Mouse (Mus musculus) brain, adult 2 months (tissue): ENCODE measurements around the gene Samd8.

Experiments
- DNase-seq: peaks from one replicate; pipeline ENCODE4 v3.0.0; 2011; ENCODE audit warnings: low read depth, low spot score

The Samd8 gene

DNA sequence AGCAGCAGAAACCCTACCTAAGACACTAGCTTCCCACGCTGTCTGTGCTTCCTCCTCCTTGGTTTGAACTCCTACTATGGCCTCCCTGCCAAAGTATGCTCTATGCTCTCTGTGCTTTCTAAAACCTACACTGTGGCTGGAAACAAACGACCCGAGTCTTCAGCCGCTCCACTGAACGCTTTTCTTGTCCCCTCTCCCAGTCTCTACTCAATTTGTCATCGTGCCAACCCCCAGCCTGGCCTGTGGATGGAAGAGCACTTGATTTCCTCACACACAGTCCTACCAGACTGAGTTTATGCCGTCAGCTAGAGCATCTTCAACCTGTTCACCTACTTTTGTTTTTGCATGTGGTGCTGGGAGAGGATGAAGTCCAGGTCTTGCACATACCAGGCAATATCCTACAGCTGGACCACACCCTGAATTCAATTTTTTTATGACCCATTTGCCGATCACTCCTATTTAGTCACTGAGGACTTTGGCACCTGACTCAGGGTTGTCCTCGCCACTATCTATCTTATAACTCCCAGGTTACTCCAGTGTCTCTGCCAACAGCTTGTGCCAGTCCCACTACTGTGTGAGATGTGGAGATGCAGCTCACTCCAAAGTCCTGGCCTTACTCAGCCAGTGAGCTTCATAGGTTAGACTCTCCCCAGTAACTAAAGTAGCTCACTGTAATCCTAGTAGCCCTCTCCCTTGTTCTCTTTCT, 75.6 kb downstream of the Samd8 start:
- DNase-seq, result peak; percentile 51

DNA sequence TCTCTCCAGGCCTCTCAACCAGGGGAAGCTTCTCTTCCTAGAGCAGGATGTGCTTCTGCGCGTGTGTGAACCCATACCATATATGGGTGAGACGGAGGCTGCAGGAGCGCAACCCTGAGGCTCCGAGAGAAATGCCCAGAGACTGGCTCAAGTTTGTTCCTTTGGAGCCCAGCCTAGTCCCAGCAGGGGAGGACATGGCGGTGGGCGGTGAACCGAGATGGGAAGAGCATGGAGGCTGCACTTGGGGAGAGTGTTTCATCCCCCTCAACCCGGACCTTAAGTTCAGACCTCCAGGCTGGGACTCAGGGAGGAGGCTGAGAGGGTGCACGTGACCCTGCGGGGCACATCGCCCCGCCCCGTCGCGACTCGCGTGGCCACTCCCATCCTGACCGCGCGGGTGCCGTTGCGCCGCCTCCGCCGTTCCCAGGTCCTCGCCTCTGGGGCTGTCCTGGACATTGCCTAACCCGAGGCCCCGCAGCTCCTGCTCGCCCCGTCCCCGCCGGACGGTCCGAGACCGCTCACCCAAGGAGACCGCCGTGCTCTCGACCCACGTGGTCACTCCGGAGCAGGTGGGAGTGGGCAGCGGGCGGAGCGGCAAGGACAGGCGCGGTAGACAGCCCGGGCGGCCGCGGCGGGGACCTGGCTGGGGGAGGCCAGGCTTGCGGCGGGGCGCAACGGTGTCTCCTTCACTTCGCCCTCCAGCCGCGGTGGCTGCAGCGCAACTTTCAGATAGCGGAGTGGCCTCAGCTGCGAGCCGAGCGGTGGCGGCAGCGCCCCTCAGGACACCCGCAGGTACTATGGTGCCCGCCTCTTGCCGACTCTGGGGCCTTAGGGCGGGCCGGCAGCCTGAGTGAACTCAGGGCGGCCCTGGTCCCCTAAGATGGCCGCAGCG, 80.8 kb downstream of the Samd8 start:
- DNase-seq, result peak; percentile 98

DNA sequence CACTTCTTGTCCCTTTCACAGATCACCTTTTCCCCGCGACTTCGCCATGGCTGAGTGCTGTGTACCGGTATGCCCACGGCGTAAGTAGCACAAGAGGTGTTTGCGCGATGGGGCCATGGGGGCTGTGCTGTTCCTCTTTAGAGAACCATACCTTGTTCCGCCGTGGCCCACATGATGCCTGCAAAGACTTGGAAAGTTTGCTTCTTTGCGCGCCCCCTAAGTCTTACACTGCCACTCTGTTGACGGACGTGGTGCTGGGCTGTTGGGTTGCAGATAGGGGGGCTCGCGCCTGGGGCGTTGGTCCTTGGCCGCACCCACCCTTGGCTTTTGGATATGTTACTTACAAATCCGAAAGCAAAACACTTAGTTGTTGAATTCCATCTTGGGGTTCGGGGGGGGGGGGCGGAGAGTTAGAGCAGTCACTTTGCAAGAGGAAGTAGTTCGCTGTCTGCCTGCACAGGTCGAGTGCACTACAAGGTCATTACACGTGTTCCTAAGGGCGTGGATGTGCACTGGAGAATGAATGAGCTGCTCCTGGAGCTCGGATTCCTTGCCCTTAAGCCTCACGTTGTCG, 81.6 kb downstream of the Samd8 start:
- DNase-seq, result no peak

DNA sequence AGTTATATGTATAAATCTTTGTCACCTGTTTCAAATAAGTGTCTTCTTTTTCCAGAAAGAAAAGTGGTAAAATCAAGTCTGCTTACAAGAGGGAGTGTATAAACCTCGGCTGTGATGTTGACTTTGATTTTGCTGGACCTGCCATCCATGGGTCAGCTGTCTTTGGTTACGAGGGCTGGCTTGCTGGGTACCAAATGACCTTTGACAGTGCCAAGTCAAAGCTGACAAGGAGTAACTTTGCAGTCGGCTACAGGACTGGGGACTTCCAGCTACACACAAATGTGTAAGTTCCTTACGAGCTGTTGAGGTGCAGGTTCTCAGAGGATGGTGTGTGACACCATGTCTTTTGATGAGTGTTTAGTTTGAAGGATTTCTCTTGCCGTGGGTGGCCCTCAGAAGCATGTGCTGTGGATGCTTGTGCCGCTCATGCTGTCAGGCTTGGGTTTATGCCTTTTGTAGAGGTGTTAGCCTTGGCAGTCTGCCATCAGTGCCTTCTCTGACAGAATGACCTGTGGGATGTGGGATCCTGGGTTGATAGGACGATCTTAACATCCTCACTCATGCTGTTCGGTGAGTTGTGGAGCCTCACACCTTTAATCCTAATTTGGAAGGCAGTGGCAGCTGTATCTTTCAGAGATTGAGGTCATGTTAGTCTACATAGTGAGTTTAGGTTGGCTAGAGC, 88.1 kb downstream of the Samd8 start:
- no peak for DNase-seq

DNA sequence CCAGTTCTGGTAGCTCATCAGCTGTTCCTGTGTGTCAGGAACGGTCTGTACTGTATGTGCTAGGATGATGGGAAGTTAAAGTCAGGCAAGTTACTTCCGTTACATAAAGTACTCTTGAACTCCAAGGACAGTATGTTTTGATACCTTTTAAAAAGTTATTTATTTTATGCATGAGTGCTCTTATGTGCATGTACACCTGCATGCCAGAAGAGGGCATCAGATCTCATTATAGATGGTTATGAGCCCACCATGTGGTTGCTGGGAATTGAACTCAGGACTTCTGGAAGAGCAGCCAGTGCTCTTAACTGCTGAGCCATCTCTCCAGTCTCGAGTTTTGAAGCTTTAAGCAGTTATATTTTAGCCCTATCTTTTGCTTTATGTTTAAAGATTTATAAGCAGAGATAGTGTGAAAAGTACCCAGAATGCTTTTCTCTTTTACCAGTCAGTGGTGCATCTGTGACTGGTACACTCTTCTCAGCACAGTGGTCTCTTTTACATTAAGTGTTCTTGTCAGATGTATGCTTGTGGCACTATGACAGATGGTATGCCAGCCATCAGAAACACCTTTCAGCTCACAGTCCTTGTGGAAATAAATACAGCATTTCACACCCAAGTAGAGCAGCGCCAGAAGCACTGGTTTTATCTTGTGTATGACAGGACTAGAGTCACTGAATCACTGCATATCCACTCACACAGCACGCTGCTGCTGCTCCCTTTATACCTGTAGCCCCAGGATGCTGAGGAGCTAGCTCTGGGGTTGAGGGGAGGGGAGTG, 91.7 kb downstream of the Samd8 start:
- peak; percentile 62 for DNase-seq

DNA sequence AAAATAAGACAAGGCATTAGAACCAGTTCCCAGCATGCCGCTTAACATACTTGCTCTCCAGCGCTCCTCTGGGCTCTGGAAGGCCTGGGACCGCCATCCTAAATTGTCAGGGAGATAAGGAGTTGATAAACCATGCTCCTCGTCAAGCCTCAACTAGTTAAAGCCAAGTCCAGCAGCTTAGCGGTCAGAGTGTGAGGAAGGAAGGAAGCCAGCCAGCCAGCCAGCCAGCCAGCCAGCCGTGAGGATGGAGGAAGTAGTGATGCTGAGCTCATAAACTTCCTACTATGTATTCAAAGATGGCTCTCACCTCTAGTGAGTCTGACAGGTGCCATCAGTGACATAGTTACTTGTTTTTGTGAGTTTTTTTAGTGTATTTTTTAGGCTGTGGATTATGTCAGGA, 92.9 kb downstream of the Samd8 start:
- no peak for DNase-seq

DNA sequence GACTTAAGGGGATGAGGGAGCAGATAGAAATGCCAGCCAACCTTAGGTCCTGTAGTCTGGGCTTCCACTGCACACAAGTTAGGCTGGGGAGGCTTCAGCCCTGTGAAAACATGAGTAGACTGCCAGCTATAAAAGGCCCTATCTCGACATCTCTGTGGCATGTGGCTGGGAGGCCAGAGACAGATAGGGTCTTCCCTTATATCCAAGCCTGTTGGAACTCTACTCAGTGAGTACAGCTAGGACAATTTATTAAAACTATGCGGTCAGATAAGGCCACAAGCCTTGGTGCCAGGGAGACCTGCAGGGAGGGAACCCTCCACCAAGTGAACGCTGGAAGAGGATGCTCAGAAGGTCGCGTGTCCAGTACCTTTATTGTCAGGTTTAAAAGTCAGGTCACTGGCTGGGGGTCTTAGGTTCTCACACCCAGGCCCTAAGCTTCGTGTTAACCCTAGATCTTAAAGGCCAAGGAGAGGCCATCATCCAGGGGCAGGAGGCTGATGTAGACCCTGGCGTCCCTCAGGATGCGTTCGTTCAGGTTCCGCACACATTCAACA, 96.6 kb downstream of the Samd8 start:
- no peak for DNase-seq

DNA sequence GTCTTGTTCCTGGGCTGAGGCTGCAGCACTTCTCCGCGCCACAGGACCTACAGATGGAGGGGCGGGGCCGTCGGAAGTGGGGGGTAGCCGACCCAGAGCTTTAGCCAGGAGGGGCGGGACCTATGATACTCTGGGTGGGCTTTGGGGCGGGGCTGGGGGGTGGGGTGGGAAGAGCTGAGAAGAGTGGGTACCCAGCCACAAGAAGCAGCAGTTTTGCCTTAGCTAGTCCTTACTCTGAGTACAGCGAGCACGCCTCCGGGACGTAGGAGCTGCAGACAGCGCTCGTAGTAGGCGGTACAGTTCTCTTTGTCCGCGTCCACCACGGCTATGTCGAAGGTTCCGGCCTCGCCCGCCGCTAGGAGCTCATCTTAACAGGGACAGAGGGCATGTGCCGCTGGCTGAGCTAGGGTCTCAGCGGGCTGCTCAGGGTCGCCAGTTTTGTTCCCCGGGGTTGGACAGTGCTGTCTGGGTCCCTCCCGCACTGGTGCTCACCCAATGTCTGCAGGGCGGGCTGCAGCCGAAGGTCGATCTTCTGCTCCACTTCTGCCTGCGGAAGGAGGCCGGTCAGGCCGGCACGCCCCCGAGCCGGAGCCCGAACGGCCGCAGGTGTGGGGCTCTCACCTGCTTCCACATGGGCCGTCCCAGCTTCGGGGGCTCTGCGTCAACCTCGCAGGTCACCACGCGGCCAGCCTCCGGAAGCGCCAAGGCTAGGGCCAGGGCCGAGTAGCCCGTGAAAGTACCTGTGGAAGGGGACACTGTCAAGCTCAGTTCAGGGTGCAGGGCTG, 97.2 kb downstream of the Samd8 start:
- DNase-seq, result peak; percentile 63
